Mouse (Mus musculus) lung, postnatal 25 days (tissue): ENCODE results near the gene Kmt2d.

Experiments
- DNase-seq: peaks from one replicate; pipeline ENCODE4 v3.0.0; 2022; ENCODE audit warnings: low spot score

Gene Kmt2d

DNA sequence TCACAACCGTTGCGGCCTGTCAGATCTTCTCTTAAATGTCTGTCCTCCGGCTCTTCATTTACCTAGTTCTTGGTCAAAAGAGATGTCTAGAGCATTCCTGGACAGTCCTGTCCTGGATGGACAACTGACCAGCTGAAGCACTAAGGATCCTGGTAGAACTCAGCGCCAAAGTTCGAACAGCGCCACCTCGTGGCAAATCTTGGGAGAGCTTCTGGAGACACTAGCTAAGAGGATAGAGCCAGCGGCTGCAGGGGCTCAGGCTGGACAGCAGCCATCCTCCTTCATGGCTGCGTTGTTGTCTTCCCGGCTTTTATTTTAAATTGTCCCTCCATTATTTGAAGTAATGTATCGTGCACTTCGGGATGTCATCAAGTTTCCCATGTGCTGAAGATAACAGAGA is 71.6 kb downstream of the Kmt2d start:
- peak; percentile 75 for DNase-seq

DNA sequence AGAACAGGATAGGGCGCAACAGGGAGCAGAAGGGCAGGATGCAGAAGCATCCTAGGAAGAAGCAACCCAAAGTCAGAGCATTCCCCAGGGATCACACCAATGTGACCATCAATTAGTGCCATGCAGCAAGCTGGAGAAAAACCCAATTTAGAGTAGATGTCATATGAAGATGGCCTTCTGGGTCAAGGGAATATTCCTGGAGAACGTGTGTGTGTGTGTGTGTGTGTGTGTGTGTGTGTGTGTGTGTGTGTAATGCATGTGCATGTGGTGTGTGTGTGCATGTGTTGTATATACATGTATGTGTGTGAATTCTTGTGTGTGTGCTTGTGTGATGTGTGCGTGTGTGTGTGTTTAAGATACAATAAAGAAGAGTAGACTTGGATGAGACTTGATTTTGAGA is 72.1 kb downstream of the Kmt2d start:
- DNase-seq: no peak

DNA sequence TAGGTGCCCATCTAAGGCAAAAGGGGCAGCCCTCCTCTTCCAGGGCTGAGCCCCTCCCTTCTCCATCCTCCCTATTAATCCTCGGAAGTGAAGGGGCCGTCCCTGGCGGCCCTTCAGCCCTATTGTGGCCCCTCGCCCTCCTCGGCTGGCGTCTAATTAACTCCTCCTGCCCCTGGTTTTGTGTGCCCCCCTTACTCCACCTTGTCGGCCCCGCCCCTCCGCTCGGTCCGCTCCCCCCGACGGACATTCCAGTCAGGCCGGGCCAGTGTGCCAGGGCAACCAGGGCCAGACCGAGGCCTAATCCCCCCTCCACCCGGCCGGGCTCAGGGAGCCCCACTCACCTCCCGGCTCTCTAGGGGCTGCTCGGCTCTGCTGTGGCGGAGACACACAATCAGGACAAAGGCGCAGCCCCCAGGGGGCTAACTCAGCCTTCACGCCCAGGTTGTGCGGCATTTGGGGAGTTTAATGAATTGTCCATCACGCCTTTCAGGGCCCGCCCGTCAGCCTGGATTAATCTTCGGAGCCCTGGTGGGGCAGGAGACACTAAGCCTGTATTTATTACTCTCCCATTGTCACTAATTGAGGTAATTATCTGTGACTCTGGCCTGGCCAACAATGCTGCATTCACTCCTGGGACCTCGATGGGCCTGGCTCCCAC is 73.0 kb downstream of the Kmt2d start:
- DNase-seq: no peak

DNA sequence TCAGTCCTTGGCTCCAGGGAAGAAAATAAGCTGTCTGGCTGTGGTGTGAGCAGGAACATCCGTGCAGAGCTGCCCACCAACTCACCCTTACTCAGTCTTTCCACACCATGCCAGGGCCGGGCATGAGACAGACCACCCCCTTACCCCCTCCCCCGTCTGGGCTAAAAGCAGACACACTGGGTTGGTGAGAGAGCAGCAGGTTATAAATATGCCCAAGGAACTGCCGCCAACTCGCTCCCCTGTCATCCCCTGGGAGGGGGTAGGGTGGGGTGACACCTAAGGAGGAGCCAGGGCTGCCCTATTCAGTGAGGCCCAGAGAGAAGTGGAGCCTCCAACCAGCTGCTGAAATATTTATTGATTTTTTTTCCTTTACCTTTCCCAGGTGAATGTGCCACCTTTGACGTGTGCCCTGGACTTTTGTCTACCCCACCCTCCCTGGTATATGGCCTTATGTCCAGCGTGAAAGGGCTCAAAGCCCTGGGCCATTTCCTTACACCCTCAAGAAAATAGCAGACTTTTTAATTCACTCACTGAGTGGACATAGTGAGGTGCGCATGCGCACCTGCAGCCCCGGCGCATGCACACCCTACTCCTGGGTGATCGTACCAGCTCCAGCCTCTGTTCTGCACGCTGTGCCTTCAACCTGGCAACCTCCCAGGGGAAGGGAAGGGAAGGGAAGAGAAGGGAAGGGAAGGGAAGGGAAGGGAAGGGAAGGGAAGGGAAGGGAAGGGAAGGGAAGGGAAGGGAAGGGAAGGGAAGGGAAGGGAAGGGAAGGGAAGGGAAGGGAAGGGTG is 74.0 kb downstream of the Kmt2d start:
- no peak for DNase-seq

DNA sequence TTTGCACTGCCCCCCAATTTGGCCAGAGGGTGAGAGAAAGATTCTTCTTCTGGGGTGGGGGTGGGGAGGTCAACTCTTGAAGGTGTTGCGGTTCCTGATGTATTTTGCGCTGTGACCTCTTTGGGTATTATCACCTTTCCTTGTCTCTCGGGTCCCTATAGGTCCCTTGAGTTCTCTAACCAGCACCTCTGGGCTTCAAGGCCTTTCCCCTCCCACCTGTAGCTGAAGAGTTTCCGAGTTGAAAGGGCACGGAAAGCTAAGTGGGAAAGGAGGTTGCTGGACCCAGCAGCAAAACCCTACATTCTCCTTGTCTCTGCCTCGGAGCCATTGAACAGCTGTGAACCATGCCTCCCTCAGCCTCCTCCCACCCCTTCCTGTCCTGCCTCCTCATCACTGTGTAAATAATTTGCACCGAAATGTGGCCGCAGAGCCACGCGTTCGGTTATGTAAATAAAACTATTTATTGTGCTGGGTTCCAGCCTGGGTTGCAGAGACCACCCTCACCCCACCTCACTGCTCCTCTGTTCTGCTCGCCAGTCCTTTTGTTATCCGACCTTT is 77.8 kb downstream of the Kmt2d start:
- DNase-seq: no peak

DNA sequence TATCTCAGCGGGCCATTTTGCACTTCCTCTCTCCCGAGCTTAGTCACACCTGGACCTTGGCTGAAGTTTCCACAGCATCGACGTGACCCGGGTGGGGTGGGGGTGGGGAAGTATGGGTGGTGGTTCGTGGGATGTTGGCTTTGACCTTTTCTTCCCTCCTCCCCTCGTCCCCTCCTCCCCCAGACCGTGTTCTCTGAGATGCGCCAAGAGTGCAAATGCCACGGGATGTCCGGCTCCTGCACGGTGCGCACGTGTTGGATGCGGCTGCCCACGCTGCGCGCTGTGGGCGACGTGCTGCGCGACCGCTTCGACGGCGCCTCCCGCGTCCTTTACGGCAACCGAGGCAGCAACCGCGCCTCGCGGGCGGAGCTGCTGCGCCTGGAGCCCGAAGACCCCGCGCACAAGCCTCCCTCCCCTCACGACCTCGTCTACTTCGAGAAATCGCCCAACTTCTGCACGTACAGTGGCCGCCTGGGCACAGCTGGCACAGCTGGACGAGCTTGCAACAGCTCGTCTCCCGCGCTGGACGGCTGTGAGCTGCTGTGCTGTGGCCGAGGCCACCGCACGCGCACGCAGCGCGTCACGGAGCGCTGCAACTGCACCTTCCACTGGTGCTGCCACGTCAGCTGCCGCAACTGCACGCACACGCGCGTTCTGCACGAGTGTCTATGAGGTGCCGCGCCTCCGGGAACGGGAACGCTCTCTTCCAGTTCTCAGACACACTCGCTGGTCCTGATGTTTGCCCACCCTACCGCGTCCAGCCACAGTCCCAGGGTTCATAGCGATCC is 78.6 kb downstream of the Kmt2d start:
- DNase-seq: no peak

DNA sequence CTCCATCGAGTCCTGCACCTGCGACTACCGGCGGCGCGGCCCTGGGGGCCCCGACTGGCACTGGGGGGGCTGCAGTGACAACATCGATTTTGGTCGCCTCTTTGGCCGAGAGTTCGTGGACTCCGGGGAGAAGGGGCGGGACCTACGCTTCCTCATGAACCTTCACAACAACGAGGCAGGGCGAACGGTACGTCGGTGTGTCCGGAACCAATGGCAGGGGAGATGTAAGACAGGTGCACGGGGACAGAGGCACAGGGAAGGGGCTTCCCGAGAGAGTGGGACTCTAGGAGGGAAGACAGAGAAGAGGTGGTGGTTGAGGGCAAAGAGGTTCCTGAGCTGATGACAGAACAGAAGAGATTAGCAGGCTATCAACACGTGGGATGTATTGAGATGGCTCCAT is 79.2 kb downstream of the Kmt2d start:
- no peak for DNase-seq

DNA sequence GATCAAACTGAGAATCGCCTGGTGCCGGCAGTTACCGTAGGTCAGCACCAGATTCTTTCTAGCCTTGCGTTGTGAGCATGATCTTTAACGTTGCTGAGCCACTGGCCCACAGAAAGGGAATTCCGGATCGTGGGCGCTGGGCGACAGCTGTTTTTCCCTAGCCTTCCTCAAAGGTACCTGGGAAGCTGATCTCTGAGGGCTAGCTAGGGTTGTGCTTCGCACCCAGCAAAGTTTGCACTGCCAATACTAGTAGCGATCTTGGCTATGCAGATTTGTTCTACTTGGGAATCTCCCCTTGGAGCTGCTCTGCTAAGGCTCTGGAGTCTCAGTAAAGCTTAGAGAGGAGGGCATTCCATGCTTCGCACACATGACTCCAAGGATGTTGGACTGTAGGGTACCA is 79.8 kb downstream of the Kmt2d start:
- DNase-seq: no peak

DNA sequence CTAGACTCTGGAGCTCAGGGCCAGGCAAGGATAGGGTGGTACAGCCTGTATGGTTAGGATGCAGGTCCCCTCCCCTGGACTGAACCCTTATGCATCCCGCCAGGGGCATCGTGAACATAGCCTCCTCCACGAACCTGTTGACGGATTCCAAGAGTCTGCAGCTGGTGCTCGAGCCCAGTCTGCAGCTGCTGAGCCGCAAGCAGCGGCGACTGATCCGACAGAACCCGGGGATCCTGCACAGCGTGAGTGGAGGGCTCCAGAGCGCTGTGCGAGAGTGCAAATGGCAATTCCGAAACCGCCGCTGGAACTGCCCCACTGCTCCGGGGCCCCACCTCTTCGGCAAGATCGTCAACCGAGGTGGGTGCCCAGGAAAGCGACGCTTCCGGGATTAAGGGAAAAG is 80.2 kb downstream of the Kmt2d start:
- no peak for DNase-seq

DNA sequence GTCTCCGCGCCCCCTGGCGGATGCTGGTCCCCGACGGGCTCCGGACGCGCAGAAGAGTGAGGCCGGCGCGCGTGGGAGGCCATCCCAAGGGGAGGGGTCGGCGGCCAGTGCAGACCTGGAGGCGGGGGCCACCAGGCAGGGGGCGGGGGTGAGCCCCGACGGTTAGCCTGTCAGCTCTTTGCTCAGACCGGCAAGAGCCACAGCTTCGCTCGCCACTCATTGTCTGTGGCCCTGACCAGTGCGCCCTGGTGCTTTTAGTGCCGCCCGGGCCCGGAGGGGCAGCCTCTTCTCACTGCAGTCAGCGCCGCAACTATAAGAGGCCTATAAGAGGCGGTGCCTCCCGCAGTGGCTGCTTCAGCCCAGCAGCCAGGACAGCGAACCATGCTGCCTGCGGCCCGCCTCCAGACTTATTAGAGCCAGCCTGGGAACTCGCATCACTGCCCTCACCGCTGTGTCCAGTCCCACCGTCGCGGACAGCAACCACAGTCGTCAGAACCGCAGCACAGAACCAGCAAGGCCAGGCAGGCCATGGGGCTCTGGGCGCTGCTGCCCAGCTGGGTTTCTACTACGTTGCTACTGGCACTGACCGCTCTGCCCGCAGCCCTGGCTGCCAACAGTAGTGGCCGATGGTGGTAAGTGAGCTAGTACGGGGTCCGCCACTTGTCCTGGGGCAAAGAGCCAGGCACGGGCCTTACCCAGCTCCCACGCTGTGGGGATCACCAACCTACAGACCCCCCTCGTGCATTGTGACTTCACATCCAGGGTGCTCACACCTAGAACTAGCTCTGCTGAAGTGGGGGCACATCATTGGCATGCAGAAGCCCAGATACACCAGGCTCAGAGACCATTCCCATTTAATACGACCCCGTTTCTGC is 81.1 kb downstream of the Kmt2d start, which contains the start of gene Wnt1:
Gene Wnt1 (plus strand): TSS at position 197 of the 875 bp plus-strand sequence.
- no peak for DNase-seq

DNA sequence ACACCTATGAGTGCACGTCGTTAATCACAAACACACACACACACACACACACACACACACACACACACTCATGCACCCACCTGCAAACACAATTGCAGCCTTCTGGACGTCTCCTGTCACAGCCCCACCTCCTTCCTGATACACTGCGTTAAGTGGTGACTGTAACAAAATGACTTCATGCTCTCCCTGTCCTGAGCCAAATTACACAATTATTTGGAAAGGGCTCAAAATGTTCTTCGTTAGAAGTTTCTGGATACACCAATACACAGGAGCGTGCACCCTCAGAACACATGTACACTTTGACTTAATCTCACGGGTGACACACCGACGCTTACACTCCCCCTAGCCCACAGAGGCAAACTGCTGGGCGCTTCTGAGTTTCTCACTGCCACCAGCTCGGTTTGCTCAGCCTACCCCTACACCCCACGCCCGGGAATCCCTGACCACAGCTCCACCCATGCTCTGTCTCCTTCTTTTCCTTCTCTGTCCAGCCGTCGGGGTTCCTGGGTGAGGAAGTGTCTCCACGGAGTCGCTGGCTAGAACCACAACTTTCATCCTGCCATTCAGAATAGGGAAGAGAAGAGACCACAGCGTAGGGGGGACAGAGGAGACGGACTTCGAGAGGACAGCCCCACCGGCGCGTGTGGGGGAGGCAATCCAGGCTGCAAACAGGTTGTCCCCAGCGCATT is 81.9 kb downstream of the Kmt2d start:
- DNase-seq: peak; percentile 39

DNA sequence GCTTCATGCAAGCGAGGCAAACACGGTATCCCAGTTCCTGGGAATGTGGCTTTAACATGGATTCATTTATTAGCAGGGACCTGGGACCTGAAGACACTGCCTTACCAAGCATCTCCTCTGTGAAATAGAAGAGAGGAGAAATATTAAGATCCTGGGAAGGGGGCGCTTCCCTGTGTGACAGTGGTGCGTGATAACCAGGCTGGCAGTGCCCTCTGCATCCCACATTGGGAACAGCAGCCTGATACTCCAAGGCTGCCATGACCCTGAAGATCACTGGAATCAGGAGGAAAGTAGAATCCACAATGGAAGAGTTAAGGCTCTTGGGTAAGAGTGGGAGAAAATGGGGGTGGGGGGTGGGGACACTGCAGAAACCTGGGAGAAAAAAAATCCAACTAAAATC is 83.1 kb downstream of the Kmt2d start:
- DNase-seq: no peak

DNA sequence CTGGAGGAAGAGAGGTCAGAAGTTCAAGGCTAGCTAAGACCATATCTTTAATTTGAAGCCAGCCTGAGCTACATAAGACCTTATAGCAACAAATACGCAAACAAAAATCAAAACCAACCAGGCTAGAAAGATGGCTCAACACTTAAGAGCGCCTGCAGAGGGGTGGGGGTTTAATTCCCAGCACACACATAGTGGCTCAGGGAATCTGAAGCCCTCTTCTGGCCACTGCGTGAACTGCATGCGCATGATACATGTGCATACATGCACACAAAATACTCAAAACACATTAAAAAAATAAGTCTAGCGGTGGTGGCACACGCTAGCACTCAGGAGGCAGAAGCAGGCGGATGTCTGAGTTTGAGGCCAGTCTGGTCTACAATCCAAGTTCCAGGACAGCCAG is 85.3 kb downstream of the Kmt2d start:
- no peak for DNase-seq
